In genomic region chr13:112734906-112735713, GRCm38 (mm10) we compare ENCODE assay signal across 10 mouse cellular contexts.
DNase-seq lines count a peak whose midpoint lies in the region; ATAC-seq lines count a peak whose summit lies in the region.
"Had no signal": no experiment of that assay in that cellular context is flagged by ENCODE, and none has a peak within 500 bp of the region (broad histone marks: within the 10 kb centered on the region; RNA-seq: fewer than 3 reads in every experiment).

No protein-coding gene starts in this region.

- H3K27ac ChIP-seq in kidney, embryonic 14.5 days (ENCODE audit: low read depth, low read length), result no peak overlapping the region
- H3K27ac ChIP-seq: macrophage had no signal

- H3K9ac ChIP-seq in kidney, embryonic 14.5 days (ENCODE audit: low read depth, low read length), result no peak overlapping the region

- intact Hi-C loops in left cerebral cortex, postnatal 14 days (cut with DNase I), result no loop called here

- peak; percentile 23 to 36 for DNase-seq in kidney, adult 8-10 months
- peak; percentile 51 for DNase-seq in c-Kit-positive CD71-negative TER-119-negative erythroid progenitor cells, embryonic 14.5 days (ENCODE audit: low read depth)
- DNase-seq in kidney, postnatal 14 days, result peak; percentile 67
- peak; percentile 81 to 88 for DNase-seq in lung, postnatal 4 days
- no peak for DNase-seq in cerebellum, adult 18-20 months
- no peak for DNase-seq in left cerebral cortex, postnatal 14 days (ENCODE audit: low spot score in 2 of 2)
- no peak for DNase-seq in layer of hippocampus, adult 9-11 months

- H3K4me3 ChIP-seq in kidney, embryonic 14.5 days (ENCODE audit: low read length), result no peak overlapping the region

- H3K36me3 ChIP-seq in kidney, embryonic 14.5 days (ENCODE audit: control insufficient read depth, insufficient read depth, low read length), result no peaks in the 10 kb centered on the region

- no peaks in the 10 kb centered on the region for H3K27me3 ChIP-seq in kidney, embryonic 14.5 days (ENCODE audit: control insufficient read depth, insufficient read depth, low read length)

- no peak; the same call in 1 of the 2 replicates for ATAC-seq in kidney, embryonic 14.5 days (ENCODE audit: low FRiP score, low TSS enrichment)
- ATAC-seq: forebrain, embryonic 14.5 days had no signal

- no peaks in the 10 kb centered on the region for H3K4me1 ChIP-seq in kidney, embryonic 14.5 days (ENCODE audit: control insufficient read depth, insufficient read depth, low read length)

- WGBS in kidney, embryonic 14.5 days, result 66% methylated on average over 14 of the region's 14 CpGs

- no peaks in the 10 kb centered on the region for H3K9me3 ChIP-seq in kidney, embryonic 14.5 days (ENCODE audit: control insufficient read depth, low read length)

- H3K4me2 ChIP-seq in kidney, embryonic 14.5 days (replicated peaks; ENCODE audit: low read depth, low read length), result no peak overlapping the region

Comparison
In these comparisons a context has a peak if more than half of its experiments do, and no peak if none do; other contexts are left out.
1. DNase-seq: peak in kidney, adult 8-10 months (2 of 2), c-Kit-positive CD71-negative TER-119-negative erythroid progenitor cells, embryonic 14.5 days (single experiment), kidney, postnatal 14 days (single experiment) and lung, postnatal 4 days (2 of 2); none in cerebellum, adult 18-20 months (0 of 2), left cerebral cortex, postnatal 14 days (0 of 2) and layer of hippocampus, adult 9-11 months (single experiment).